Mouse (Mus musculus) left cerebral cortex, postnatal 14 days (tissue): Measurements from ENCODE around the gene Nfkbil1. TPM values are rescaled to one million over a fixed set of nuclear protein-coding genes. Genes with fewer than 3 reads are reported as not detected.
A peak's percentile ranks its signal among the peaks of the same experiment; 100 is the strongest.

ENCODE experiments used
- DNase-seq, 2 experiments: peaks; one replicate each; pipeline ENCODE4 v3.0.0; 2021 to 2022; ENCODE audit warnings: low spot score in 2 of 2, mixed read lengths in 1 of 2
- intact Hi-C: fragments of 180-260 bp; cut with DNase I; formaldehyde crosslinking; loops from one replicate; pipeline ENCODE4 v1.15.1; 2025
- total RNA-seq, 2 experiments: library from RNA; stranded (reverse); gene quantifications; 2 replicates each; pipeline ENCODE4 v1.2.3; 2021

Gene Nfkbil1
- total RNA-seq, 2 experiments from 2014 or later, result 12.2 to 14.3 TPM

DNA sequence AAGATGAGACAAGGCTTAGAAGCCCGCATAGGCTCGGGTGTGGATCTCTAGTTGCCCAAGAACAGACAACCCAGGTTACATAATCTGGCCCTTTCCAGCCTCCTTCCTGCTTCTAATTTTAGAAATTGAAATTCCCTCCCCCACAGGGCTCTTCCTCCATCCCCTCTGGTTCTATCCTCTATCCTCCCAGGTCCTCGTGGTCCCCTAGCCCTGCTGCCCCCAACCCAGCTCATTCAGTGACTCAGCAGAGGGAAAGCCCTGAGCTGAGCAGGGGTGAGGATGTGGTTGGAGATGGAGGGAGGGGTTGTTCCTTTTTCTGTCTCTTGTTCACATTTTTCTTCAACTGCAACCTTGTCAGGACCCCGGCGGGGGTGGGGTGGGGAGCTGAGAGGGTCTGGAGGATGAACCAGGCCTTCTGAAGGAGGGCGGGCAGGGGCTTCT is 16.0 kb downstream of the Nfkbil1 start:
- intact Hi-C loops, result no loop called here
- peak in 1 of 2 experiments; percentile 18 for DNase-seq

- intact Hi-C loops, result no loop called here
- no peak for DNase-seq
Measured at GRCm38 (mm10) chr17:35218516-35219193, 16.9 kb downstream of the Nfkbil1 start.

GRCm38 (mm10) chr17:35213071-35213470 is 22.5 kb downstream of the Nfkbil1 start:
- intact Hi-C loops, result no loop called here
- no peak for DNase-seq

GRCm38 (mm10) chr17:35210593-35210992 is 25.0 kb downstream of the Nfkbil1 start:
- intact Hi-C loops, result no loop called here
- no peak for DNase-seq

DNA sequence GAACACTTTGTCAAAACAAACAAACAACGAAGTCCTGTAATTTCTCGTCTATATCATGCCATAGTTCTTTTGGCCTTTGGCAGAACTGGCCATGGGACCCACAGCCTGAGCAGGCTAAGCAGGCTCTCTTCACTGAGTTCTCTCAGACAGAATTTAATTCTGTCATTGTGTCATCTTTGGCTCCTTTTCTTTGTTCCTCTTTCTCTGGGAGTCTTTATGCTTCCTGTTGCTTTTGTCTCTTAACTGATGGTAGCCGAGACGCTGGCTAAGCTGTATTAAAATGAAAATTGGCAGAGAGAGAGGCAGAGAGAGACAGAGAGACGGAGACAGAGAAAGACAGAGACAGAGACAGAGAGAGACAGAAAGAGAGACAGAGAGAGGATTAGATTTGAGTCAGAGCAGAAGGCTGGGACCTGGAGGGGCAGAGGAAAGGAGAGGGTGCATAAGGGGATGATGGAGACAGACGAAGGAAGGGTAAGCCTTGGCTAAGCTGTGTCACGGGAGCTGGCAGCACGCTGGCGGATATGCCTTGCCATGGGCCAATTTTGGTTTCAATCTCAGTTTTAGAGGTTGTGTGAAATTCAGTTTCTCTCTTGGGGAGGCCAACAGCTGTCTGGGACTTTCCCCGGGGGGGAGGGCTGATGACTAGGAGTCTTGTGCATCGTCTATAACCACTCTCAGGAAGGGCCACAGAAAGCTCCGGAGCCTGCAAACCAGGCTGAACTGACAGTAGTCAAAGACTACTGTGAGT is 25.6 kb downstream of the Nfkbil1 start:
- intact Hi-C loops, result no loop called here
- DNase-seq, result no peak

- no peak for DNase-seq
- intact Hi-C loops, result no loop called here
Measured at GRCm38 (mm10) chr17:35205380-35205769, 30.2 kb downstream of the Nfkbil1 start.

DNA sequence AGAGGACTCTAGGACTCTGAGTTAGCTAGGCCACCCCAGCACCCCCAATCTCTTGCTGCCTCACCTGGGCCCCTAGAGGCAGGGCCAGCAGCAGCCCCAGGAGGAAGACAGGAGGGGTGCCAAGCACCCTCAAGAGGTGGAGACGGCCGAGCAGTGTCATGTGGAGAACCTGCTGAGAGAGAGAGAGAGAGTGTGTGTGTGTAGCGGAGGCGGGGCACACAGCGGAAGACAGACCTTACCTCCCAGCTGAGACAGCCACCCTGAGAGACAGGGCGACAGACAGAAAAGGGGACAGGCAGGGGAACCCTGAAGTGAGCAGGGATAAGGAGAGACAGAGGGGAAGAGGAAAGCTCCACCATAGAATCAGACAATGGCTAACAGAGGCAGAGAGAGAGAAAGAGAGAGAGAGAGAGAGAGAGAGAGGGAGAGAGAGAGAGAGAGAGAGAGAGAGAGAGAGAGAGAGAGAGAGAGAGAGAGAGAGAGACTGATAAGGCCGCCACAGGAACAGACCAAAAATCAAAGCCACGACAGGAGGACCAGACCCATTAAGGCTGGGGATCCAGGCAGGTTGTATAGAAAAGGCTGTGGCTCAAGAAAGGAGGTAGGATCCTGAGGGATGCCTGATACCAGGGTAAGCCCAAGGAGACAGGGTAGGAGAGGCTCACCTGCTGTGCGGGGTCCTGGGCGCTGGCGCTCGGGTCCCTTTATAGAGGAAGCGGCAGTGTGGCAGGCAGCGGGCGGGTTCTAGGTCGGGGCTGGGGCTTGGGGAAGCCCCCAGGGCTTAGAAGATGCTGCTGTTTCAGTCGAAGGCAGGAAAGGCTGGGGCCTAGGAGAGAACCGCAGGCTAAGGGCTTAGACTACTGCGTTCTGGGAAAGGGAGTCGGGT is 30.9 kb downstream of the Nfkbil1 start, which contains the start of gene Lta:
Gene Lta, minus strand, starts transcription at position 858 of the 886 bp plus-strand sequence.
- intact Hi-C loops, result loop anchor here (1.0 kb wide), 1 partner anchor 23 kb away; no protein-coding TSS in a partner anchor
- no peak for DNase-seq

- intact Hi-C loops, result no loop called here
- DNase-seq, result no peak
Measured at GRCm38 (mm10) chr17:35202442-35202841, 33.1 kb downstream of the Nfkbil1 start.

- DNase-seq, result peak in 1 of 2 experiments; percentile 35
- intact Hi-C loops, result no loop called here
Measured at GRCm38 (mm10) chr17:35201787-35202186, 33.8 kb downstream of the Nfkbil1 start, which contains the start of gene Tnf. TSS of gene Tnf (minus strand) at chr17:35202007.

GRCm38 (mm10) chr17:35201128-35201527 is 34.5 kb downstream of the Nfkbil1 start:
- no peak for DNase-seq
- intact Hi-C loops, result no loop called here

GRCm38 (mm10) chr17:35200398-35200797 is 35.2 kb downstream of the Nfkbil1 start:
- intact Hi-C loops, result no loop called here

GRCm38 (mm10) chr17:35198946-35199345 is 36.6 kb downstream of the Nfkbil1 start:
- DNase-seq, result no peak
- intact Hi-C loops, result no loop called here

More at GRCm38 (mm10) chr17:35200398-35200797, 35.2 kb downstream of the Nfkbil1 start:
- no peak for DNase-seq

DNA sequence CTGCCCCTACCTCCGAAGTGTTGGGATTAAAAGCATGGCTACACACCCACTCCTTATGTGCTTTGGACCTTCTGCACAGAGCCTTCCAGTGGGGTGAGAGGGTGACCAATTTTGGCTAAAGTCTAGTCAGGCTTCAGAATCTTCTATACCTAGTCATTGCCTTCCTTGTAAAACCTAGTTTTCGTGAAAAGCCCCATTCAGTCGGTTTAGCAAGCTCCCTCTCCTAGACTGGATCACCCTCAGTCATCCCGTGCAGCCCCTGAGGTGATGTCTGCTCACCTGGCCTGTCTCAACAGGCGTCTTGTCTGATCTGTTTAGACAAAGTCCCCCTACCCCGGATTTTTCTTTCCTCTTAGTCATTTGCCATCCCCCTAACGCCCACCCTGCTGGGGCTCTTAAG is 37.6 kb downstream of the Nfkbil1 start:
- intact Hi-C loops, result no loop called here
- DNase-seq, result no peak

- intact Hi-C loops, result no loop called here
- DNase-seq, result no peak
Measured at GRCm38 (mm10) chr17:35197126-35197525, 38.5 kb downstream of the Nfkbil1 start.

GRCm38 (mm10) chr17:35196321-35196641 is 39.3 kb downstream of the Nfkbil1 start:
- DNase-seq, result no peak
- intact Hi-C loops, result no loop called here

DNA sequence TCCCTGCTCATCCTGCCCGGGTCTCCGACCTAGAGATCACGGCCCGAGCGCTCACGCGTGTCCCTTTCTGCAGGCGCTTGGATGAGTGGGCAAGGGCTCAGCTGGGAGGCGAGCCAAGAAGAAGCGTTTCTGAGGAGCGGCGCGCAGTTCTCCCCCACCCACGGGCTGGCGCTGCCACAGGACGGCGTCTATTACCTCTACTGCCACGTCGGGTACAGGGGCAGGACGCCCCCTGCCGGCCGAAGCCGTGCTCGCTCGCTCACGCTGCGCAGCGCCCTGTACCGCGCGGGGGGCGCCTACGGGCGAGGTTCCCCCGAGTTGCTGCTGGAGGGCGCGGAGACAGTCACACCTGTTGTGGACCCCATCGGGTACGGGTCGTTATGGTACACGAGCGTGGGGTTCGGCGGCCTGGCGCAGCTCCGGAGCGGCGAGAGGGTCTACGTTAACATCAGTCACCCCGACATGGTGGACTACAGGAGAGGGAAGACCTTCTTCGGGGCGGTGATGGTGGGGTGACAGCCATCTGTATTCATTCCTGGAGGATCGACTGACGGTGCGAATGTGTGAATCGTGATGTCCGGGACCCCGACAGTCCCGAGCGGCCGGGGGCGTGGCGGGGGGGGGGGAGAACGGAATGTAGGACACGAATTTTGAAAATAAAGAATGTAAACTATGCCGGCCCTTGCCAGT is 39.8 kb downstream of the Nfkbil1 start:
- DNase-seq, result peak; percentile 85 to 94
- intact Hi-C loops, result no loop called here

- intact Hi-C loops, result no loop called here
- DNase-seq, result no peak
Measured at GRCm38 (mm10) chr17:35194844-35195630, 40.6 kb downstream of the Nfkbil1 start.
